Mouse (Mus musculus): ENCODE results near the gene Rara.
"Not testable (repeated sequence)": the region's sequence is repeated elsewhere in the genome, so short reads cannot be mapped to it uniquely, and the experiment has no call there.

Gene Rara

DNA sequence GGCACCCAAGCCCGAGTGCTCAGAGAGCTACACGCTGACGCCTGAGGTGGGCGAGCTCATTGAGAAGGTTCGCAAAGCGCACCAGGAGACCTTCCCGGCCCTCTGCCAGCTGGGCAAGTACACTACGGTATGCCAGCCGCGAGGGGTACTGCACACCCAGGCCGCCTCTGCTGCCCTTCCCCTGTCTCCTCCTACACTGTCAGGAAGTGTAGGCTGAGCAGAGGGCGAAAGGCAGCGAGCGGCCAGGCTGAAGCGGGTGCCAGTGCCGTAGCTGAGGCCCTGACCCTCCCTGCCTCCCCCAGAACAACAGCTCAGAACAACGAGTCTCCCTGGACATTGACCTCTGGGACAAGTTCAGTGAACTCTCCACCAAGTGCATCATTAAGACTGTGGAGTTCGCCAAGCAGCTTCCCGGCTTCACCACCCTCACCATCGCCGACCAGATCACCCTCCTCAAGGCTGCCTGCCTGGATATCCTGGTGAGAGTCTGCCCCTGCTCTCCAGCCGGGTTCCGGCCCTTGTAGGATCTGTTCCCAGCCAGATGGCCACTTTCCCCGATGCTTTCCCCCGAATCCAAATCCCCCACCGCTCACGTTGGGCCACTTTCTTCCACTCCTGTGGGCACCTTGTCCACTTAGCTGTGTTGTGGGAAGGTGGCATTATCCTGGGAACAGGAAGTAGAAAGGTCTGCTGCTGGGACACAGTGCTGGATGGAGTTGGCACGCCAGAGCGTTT, 42.7 kb downstream of the Rara start:
- peak; percentile 12 to 35 for DNase-seq

DNA sequence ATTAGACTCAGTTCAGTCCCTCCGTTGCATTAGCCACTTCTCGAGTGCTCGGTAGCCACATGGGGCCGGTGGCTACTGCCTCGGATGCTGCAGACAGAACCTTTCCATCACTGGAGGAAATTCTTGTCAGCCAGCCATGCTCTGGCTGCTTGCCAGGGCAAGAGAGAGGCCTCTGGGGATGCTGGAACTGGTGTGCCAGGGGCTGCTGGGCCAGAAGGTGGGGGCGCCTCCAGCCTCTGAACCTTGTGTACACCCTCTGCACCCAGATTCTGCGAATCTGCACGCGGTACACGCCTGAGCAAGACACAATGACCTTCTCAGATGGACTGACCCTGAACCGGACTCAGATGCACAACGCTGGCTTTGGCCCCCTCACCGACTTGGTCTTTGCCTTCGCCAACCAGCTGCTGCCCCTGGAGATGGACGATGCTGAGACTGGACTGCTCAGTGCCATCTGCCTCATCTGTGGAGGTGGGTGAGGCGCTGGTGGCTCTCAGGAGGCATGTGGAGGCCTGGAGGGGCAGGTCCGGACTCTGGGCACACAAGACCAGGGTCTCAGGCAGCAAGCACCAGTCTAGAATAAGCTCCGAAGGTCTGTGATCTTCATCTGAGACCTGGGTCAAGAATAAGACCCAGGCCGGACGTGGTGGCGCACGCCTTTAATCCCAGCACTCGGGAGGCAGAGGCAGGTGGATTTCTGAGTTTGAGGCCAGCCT, 43.9 kb downstream of the Rara start:
- peak; percentile 69 to 75 for DNase-seq

GRCm38 (mm10) chr11:98972215-98972614, 44.6 kb downstream of the Rara start:
- DNase-seq = peak; percentile 89 to 94

DNA sequence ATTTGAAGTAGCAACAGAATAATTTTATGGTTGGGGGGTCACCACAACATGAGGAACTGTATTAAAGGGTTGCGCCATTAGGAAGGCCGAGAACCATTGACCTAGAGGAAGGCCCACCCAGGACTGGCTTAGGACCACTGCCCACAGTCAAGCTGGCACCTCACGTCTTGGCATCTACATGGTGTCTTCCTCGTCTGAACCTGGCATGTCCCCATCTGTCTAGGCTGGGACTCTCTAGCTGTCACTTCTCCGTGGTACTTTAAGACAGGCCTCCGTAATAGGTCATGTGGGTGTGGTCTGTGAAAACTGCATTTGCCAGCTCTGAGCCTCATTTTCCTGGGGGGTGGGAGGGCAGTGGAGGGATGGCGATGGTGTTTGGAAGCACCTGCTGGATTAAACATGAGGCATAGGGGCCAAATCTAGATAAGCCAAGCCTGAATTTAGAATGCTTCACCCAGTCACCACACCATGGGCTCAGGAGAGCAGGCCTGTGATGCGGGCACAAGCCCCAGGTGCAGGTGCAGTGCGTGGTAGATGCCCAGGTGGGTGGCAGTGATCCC, 45.3 kb downstream of the Rara start:
- peak; percentile 12 to 19 for DNase-seq

- DNase-seq = peak; percentile 19 to 38
Observed at GRCm38 (mm10) chr11:98973584-98973983, 46.0 kb downstream of the Rara start.

- DNase-seq = peak in 1 of 2 experiments; percentile 17
Observed at GRCm38 (mm10) chr11:98974213-98974612, 46.6 kb downstream of the Rara start.

DNA sequence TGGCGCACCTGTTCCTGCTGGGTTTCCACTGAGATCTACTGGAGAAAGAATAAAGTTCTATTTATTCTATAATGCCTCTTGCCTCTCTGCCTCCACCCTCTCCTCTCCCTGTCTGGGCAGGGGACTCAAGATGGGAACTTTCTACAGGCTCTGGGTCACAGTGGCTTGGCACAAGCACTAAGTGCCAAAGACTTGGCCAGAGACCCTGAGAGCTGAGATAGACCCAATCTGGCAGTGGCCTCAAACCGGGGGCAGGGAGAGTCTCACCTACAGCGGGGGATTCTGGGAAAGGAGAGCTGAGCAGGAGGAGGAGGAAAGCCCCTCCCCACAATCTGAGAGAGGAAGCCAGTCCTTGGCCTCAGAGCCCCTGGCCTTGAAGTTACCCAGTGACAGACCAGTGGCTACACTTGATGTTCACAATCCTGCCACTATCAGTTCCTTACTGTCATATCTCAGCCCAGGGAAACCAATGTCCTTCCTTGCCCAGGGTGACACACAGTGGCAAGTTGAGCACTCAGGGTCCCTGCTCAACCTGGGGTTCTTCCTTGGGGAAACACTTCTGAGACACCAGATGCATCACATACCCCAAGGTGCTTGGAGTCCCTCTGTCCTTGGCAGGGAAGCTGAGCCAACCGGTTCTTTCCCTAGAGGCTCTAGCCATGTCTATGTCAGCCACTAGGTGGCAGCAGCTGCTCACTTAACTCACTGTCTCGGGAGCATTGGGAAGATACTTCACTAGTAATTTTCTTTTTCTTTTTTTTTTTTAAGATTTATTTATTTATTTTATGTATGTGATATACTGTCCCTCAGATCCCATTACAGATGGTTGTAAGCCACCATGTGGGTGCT, 47.5 kb downstream of the Rara start:
- peak; percentile 83 to 87 for DNase-seq

- no peak for DNase-seq
Observed at GRCm38 (mm10) chr11:98978526-98979148, 51.0 kb downstream of the Rara start.

DNA sequence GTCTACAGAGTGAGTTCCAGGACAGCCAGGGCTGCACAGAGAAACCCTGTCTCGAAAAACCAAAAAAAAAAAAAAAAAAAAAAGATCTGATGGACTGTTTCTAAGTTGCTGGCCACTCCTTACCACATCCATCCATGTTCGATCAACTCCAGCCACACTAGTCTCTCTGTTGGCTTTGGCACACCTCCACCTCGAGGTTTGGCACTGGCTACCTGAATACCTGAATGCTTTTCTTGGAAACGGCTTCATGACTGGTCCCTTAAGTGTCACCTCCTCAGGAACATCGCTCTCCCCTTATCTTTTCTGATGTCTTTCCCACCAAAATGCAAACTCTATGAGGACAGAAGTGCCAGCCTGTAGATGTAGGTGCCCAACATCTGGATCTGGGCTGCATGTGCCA, 51.7 kb downstream of the Rara start:
- no peak for DNase-seq

GRCm38 (mm10) chr11:98981289-98981996, 53.8 kb downstream of the Rara start:
- DNase-seq = peak; percentile 9 to 35

DNA sequence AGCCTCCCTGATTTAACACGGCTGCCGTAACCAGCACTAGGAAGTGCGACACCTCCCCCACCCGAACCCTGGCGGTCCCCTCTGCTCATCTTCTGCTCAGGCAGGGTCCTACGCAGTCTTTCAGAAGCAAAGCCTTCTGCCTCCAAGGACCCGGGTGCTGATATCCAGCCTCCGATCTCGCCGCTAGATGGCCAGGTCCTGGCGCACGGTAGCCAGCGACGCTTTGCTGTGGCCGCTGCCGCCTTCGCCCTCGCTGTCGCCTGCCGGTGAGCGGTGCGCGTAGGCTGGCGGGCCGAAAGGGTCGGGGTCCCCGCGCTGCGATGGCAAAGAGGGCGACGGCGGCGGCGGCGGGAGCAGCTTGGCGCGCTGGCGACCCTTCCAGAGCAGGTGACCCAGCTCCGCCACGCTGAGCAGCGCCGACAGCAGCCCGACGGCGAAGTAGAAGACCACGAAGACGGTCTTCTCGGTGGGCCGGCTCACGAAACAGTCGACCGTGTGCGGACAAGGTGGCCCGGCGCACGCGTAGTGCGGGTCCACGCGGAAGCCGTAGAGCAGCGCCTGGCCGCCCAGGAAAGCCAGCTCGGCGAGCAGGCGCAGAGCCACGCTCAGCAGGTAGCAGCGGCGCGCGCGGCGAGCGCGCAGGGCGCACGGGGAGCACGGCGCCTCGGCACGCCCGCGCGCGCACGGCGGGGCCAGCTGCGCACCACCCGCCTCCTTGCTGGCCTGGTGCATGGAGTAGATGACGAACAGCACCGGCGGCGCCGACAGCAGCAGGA, 54.6 kb downstream of the Rara start:
- peak; percentile 81 for DNase-seq

GRCm38 (mm10) chr11:98982773-98983133, 55.1 kb downstream of the Rara start, which contains the start of gene Gjd3:
Gjd3 (minus strand) TSS chr11:98983016.
- peak in 1 of 2 experiments; percentile 34 for DNase-seq

- DNase-seq = peak in 1 of 2 experiments; percentile 4
Observed at GRCm38 (mm10) chr11:98983551-98983950, 55.9 kb downstream of the Rara start.

GRCm38 (mm10) chr11:98985542-98985941, 57.9 kb downstream of the Rara start:
- no peak for DNase-seq

- DNase-seq = not testable (repeated sequence)
Observed at GRCm38 (mm10) chr11:98988260-98988659, 60.6 kb downstream of the Rara start.

GRCm38 (mm10) chr11:98990866-98991265, 63.2 kb downstream of the Rara start:
- no peak for DNase-seq

GRCm38 (mm10) chr11:98995987-98996386, 68.4 kb downstream of the Rara start:
- no peak for DNase-seq

DNA sequence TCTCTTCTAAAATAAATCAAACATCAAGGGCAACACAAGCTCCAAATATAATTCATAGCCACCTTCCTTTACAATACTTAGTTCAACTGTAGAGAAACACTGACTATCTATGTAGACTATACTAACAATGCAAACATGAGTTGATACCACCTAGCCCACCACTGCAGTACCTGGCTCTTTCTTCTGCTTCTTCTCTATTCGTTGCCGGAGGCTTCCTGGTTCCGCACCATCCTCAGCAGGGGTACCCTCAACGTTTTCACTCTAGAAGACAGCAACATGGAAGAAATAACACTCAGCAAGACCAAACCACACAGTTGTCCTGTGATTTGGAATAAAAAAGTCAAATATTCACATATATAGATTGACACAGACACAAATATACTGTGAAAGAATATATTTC, 70.0 kb downstream of the Rara start:
- DNase-seq = no peak

DNA sequence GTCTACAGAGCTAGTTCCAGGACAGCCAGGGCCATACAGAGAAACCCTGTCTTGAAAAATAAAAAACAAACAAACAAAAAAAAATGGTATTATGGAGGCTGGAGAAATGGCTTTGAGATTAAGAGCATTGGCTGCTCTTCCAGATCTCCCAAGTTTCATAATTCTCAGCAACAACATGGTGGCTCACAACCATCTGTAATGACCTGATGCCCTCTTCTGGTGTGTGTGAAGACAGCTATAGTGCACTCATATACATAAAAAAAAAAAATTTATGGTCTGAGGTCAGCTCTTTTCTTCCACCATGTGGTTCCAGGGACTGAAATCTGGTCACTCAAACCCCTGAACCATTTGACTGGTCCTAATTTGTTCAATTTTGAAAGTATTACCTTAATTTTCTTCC, 71.2 kb downstream of the Rara start:
- no peak for DNase-seq

DNA sequence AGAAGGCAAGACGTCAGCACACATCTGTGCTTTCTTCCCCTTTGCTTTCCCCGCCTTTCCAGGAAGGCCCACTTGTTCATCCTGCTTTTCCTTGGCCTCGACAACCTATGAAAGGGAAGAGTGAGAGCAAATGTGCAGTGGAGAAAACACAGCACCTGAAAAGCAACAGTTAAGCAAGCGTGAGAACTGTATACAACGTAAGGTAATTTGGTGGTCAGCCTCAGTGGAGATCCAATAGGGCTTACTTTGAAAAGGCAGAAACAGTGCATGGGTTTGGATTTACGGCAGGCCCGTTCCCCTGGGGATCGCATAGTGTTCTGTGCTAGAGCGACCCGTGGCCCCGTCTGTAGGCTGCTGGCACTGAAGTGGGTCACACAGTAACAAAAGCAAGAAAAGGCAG, 71.6 kb downstream of the Rara start:
- no peak for DNase-seq

GRCm38 (mm10) chr11:99006788-99007187, 79.2 kb downstream of the Rara start:
- DNase-seq = no peak
